Mouse (Mus musculus) liver, embryonic 13.5 days (tissue): ENCODE measurements around the gene Slit3. TPM values are rescaled to one million over a fixed set of nuclear protein-coding genes. Genes with fewer than 3 reads are reported as not detected.

Source experiments
- ATAC-seq: fragments of 200-750 bp; cut with Nextera tagmentation; 2 replicates; pipeline ENCODE4 v1.8.0; 2017; ENCODE audit warnings: low read depth, mild to moderate bottlenecking, moderate number of reproducible peaks, moderate library complexity
- DNase-seq: peaks from one replicate; pipeline ENCODE4 v3.0.0; 2022
- H3K27ac ChIP-seq: fragments of 300-500 bp; sonication (generic); 2 replicates; pipeline ENCODE4 v1.5.1; 2015; ENCODE audit warnings: moderate library complexity, mild to moderate bottlenecking, inconsistent platforms
- H3K27me3 ChIP-seq: fragments of 300-500 bp; sonication (generic); 2 replicates; pipeline ENCODE4 v1.6.1; 2015; ENCODE audit warnings: mild to moderate bottlenecking, inconsistent platforms
- H3K36me3 ChIP-seq: fragments of 300-500 bp; sonication (generic); 2 replicates; pipeline ENCODE4 v1.6.1; 2015; ENCODE audit warnings: mild to moderate bottlenecking, inconsistent platforms
- H3K4me1 ChIP-seq: fragments of 300-500 bp; sonication (generic); replicated peaks from 2 replicates; pipeline ENCODE4 v1.6.1; 2015; ENCODE audit warnings: inconsistent platforms
- H3K4me2 ChIP-seq: fragments of 300-500 bp; sonication (generic); 2 replicates; pipeline ENCODE4 v1.6.1; 2015; ENCODE audit warnings: inconsistent platforms, mild to moderate bottlenecking, moderate library complexity
- H3K4me3 ChIP-seq: fragments of 300-500 bp; sonication (generic); replicated peaks from 2 replicates; pipeline ENCODE4 v1.5.1; 2015; ENCODE audit warnings: mild to moderate bottlenecking, inconsistent platforms
- H3K9ac ChIP-seq: fragments of 300-500 bp; sonication (generic); 2 replicates; pipeline ENCODE4 v1.6.1; 2015; ENCODE audit warnings: mild to moderate bottlenecking, inconsistent platforms
- H3K9me3 ChIP-seq: fragments of 300-500 bp; sonication (generic); replicated peaks from 2 replicates; pipeline ENCODE4 v1.6.1; 2016; ENCODE audit warnings: inconsistent platforms
- WGBS: fragments of 180-500 bp; shearing (Covaris S2); methylation state at CpG from one replicate; pipeline ENCODE4 v1.1.7; 2015; ENCODE audit not compliant: insufficient replicate concordance; 5-methylcytosine and 5-hydroxymethylcytosine counted together
- polyA plus RNA-seq: library from polyadenylated mRNA; unstranded; fragments of >200 nt; fragmentation: Nextera tagmentation; extraction: Ambion mirVana; gene quantifications from 2 replicates; pipeline ENCODE4 v1.2.1, GENCODE M21; 2015

Gene Slit3
- polyA plus RNA-seq, 1 experiment from 2014 or later = 0.44 TPM

- Histone ChIP-seq H3K9me3 (no peaks in the 10 kb centered on the region), H3K9ac (no peak overlapping the region), H3K4me3 (no peak overlapping the region), H3K27ac (no peak overlapping the region), H3K4me2 (no peak overlapping the region), H3K4me1 (no peaks in the 10 kb centered on the region), H3K36me3 (no peaks in the 10 kb centered on the region), H3K27me3 (no peaks in the 10 kb centered on the region)
- DNase-seq (no peak), ATAC-seq (no peak)
- WGBS = 61% methylated on average over 7 of the region's 7 CpGs
These were observed 569.7 kb downstream of the Slit3 start for GRCm38 (mm10) chr11:35690515-35691281.

- H3K27me3 ChIP-seq = no peaks in the 10 kb centered on the region
These were observed 572.1 kb downstream of the Slit3 start for GRCm38 (mm10) chr11:35693136-35693535.

GRCm38 (mm10) chr11:35693625-35694024, 572.6 kb downstream of the Slit3 start:
- no peak overlapping the region for H3K27ac ChIP-seq
- H3K4me1 ChIP-seq = no peaks in the 10 kb centered on the region
- H3K4me3 ChIP-seq = no peak overlapping the region
- 71% methylated on average over 7 of the region's 7 CpGs for WGBS
- no peaks in the 10 kb centered on the region for H3K9me3 ChIP-seq
- H3K27me3 ChIP-seq = no peaks in the 10 kb centered on the region
- H3K36me3 ChIP-seq = no peaks in the 10 kb centered on the region
- no peak for DNase-seq
- H3K4me2 ChIP-seq = no peak overlapping the region
- ATAC-seq = no peak
- H3K9ac ChIP-seq = no peak overlapping the region

More at GRCm38 (mm10) chr11:35693136-35693535, 572.1 kb downstream of the Slit3 start:
- Histone ChIP-seq H3K4me3 (no peak overlapping the region), H3K9me3 (no peaks in the 10 kb centered on the region), H3K4me2 (no peak overlapping the region), H3K27ac (no peak overlapping the region), H3K9ac (no peak overlapping the region), H3K4me1 (no peaks in the 10 kb centered on the region), H3K36me3 (no peaks in the 10 kb centered on the region)
- ATAC-seq = no peak
- peak; percentile 6 for DNase-seq
- 12% methylated on average over 5 of the region's 5 CpGs for WGBS

GRCm38 (mm10) chr11:35697476-35697875, 576.5 kb downstream of the Slit3 start:
- no peaks in the 10 kb centered on the region for H3K9me3 ChIP-seq
- ATAC-seq (no peak), DNase-seq (no peak)
- no peak overlapping the region for H3K9ac ChIP-seq
- no peaks in the 10 kb centered on the region for H3K36me3 ChIP-seq
- no peaks in the 10 kb centered on the region for H3K27me3 ChIP-seq
- H3K4me1 ChIP-seq = no peaks in the 10 kb centered on the region
- WGBS = 74% methylated on average over 7 of the region's 7 CpGs
- H3K27ac ChIP-seq = no peak overlapping the region
- no peak overlapping the region for H3K4me3 ChIP-seq
- H3K4me2 ChIP-seq = no peak overlapping the region

- Histone ChIP-seq H3K4me1 (no peaks in the 10 kb centered on the region), H3K27me3 (no peaks in the 10 kb centered on the region), H3K36me3 (no peaks in the 10 kb centered on the region), H3K9me3 (peaks cover 5% of the 10 kb centered on the region; the same call in 1 of the 2 replicates), H3K4me3 (no peak overlapping the region), H3K4me2 (no peak overlapping the region), H3K27ac (no peak overlapping the region), H3K9ac (no peak overlapping the region)
- WGBS = 75% methylated on average over 5 of the region's 5 CpGs
- ATAC-seq = no peak
- DNase-seq = no peak
These were observed 577.9 kb downstream of the Slit3 start for GRCm38 (mm10) chr11:35698901-35699300.

GRCm38 (mm10) chr11:35703471-35703870, 582.4 kb downstream of the Slit3 start:
- 60% methylated on average over 4 of the region's 4 CpGs for WGBS
- Histone ChIP-seq H3K27me3 (no peaks in the 10 kb centered on the region), H3K4me1 (no peaks in the 10 kb centered on the region), H3K4me3 (no peak overlapping the region), H3K27ac (no peak overlapping the region), H3K9ac (no peak overlapping the region), H3K4me2 (no peak overlapping the region), H3K9me3 (peaks cover 12% of the 10 kb centered on the region; the same call in 1 of the 2 replicates), H3K36me3 (0 out of 2 replicates have a peak, but pooled peaks cover 2% of the 10 kb centered on the region)
- ATAC-seq (no peak), DNase-seq (no peak)

- Histone ChIP-seq H3K9ac (no peak overlapping the region), H3K4me3 (no peak overlapping the region), H3K36me3 (0 out of 2 replicates have a peak, but pooled peaks cover 2% of the 10 kb centered on the region), H3K27ac (no peak overlapping the region), H3K4me2 (no peak overlapping the region), H3K9me3 (peaks cover 12% of the 10 kb centered on the region; the same call in 1 of the 2 replicates), H3K27me3 (no peaks in the 10 kb centered on the region), H3K4me1 (no peaks in the 10 kb centered on the region)
- DNase-seq (no peak), ATAC-seq (no peak)
- 83% methylated on average over 13 of the region's 13 CpGs for WGBS
These were observed 583.4 kb downstream of the Slit3 start for GRCm38 (mm10) chr11:35704381-35704780.

- DNase-seq (no peak), ATAC-seq (no peak)
- 71% methylated on average over 5 of the region's 5 CpGs for WGBS
- H3K4me1 ChIP-seq = no peaks in the 10 kb centered on the region
- 0 out of 2 replicates have a peak, but pooled peaks cover 2% of the 10 kb centered on the region for H3K36me3 ChIP-seq
- peaks cover 12% of the 10 kb centered on the region; the same call in 1 of the 2 replicates for H3K9me3 ChIP-seq
- no peak overlapping the region for H3K4me2 ChIP-seq
- H3K27me3 ChIP-seq = no peaks in the 10 kb centered on the region
- no peak overlapping the region for H3K9ac ChIP-seq
- H3K4me3 ChIP-seq = no peak overlapping the region
- no peak overlapping the region for H3K27ac ChIP-seq
These were observed 583.9 kb downstream of the Slit3 start for GRCm38 (mm10) chr11:35704927-35705326.

- ATAC-seq = no peak
- H3K36me3 ChIP-seq = 0 out of 2 replicates have a peak, but pooled peaks cover 2% of the 10 kb centered on the region
- no peak for DNase-seq
- no peaks in the 10 kb centered on the region for H3K27me3 ChIP-seq
- WGBS = 81% methylated on average over 12 of the region's 12 CpGs
- peaks cover 12% of the 10 kb centered on the region; the same call in 1 of the 2 replicates for H3K9me3 ChIP-seq
- no peak overlapping the region for H3K4me2 ChIP-seq
- no peaks in the 10 kb centered on the region for H3K4me1 ChIP-seq
- H3K9ac ChIP-seq = no peak overlapping the region
- H3K27ac ChIP-seq = no peak overlapping the region
- no peak overlapping the region for H3K4me3 ChIP-seq
These were observed 586.4 kb downstream of the Slit3 start for GRCm38 (mm10) chr11:35707431-35707830.

- Histone ChIP-seq H3K27ac (no peak overlapping the region), H3K4me2 (no peak overlapping the region), H3K9me3 (no peaks in the 10 kb centered on the region), H3K27me3 (no peaks in the 10 kb centered on the region), H3K36me3 (no peaks in the 10 kb centered on the region), H3K9ac (no peak overlapping the region), H3K4me3 (no peak overlapping the region), H3K4me1 (no peaks in the 10 kb centered on the region)
- DNase-seq = no peak
- 50% methylated on average over 6 of the region's 6 CpGs for WGBS
- no peak for ATAC-seq
These were observed 590.3 kb downstream of the Slit3 start for GRCm38 (mm10) chr11:35711314-35711713.

GRCm38 (mm10) chr11:35718881-35719280, 597.9 kb downstream of the Slit3 start:
- H3K36me3 ChIP-seq = no peaks in the 10 kb centered on the region
- H3K4me2 ChIP-seq = no peak overlapping the region
- ATAC-seq (no peak), DNase-seq (no peak)
- no peak overlapping the region for H3K27ac ChIP-seq
- H3K9me3 ChIP-seq = no peaks in the 10 kb centered on the region
- H3K4me1 ChIP-seq = no peaks in the 10 kb centered on the region
- H3K9ac ChIP-seq = no peak overlapping the region
- H3K27me3 ChIP-seq = no peaks in the 10 kb centered on the region
- no peak overlapping the region for H3K4me3 ChIP-seq
- 53% methylated on average over 1 of the region's 1 CpGs for WGBS

- no peak overlapping the region for H3K4me2 ChIP-seq
- no peaks in the 10 kb centered on the region for H3K4me1 ChIP-seq
- no peak for ATAC-seq
- no peaks in the 10 kb centered on the region for H3K9me3 ChIP-seq
- WGBS = 63% methylated on average over 5 of the region's 5 CpGs
- no peak overlapping the region for H3K9ac ChIP-seq
- no peak overlapping the region for H3K4me3 ChIP-seq
- H3K27ac ChIP-seq = no peak overlapping the region
- no peaks in the 10 kb centered on the region for H3K36me3 ChIP-seq
- no peak for DNase-seq
- H3K27me3 ChIP-seq = no peaks in the 10 kb centered on the region
These were observed 602.9 kb downstream of the Slit3 start for GRCm38 (mm10) chr11:35723876-35724275.
